Mouse (Mus musculus): Measurements from ENCODE around the gene Pigt. TPM values are rescaled to one million over a fixed set of nuclear protein-coding genes. Genes with fewer than 3 reads are reported as not detected.

The Pigt gene
- polyA plus RNA-seq, 1 experiment from 2014 or later, result 37.7 TPM

DNA sequence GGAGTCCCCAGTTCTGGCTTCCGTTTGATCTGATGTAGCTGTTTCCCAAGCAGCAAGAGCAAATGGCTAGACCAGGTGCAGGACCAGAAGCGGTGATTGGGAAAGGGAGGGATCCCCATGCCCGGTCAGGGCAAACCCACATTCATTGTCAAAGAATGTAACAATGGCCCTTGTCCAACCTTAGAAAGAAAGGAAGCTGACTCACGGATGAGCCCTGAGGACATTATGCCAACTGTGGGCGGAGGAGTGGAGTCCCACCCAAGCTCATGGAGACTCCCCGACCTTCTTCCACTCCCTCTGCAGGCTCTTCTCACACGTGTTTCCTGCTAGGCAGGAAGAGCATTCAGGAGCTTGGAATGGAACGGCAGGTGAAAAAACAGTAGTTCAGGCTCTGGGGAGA is 16.1 kb downstream of the Pigt start:
- H3K4me1 ChIP-seq, result no peaks in the 10 kb centered on the region
- ATAC-seq (ENCODE audit: insufficient number of reproducible peaks, insufficient read depth, low FRiP score, low TSS enrichment), result no peak
- no peak overlapping the region for H3K9ac ChIP-seq
- no peaks in the 10 kb centered on the region for H3K27me3 ChIP-seq
- no peak overlapping the region for H3K4me3 ChIP-seq
- 73% methylated on average over 8 of the region's 8 CpGs for WGBS
- H3K4me2 ChIP-seq (replicated peaks), result no peak overlapping the region
- 0 out of 2 replicates have a peak overlapping the region, but pooled peaks have one; percentile 13 for H3K27ac ChIP-seq
- no peaks in the 10 kb centered on the region for H3K9me3 ChIP-seq
- H3K36me3 ChIP-seq, result no peaks in the 10 kb centered on the region

GRCm38 (mm10) chr2:164514916-164515315 is 17.6 kb downstream of the Pigt start:
- Histone ChIP-seq H3K4me2 (replicated peaks) (no peak overlapping the region), H3K4me1 (no peaks in the 10 kb centered on the region), H3K9ac (no peak overlapping the region), H3K4me3 (no peak overlapping the region), H3K9me3 (no peaks in the 10 kb centered on the region), H3K36me3 (no peaks in the 10 kb centered on the region), H3K27me3 (no peaks in the 10 kb centered on the region), H3K27ac (no peak overlapping the region)
- no peak for ATAC-seq (ENCODE audit: insufficient number of reproducible peaks, insufficient read depth, low FRiP score, low TSS enrichment)
- 77% methylated on average over 3 of the region's 3 CpGs for WGBS

DNA sequence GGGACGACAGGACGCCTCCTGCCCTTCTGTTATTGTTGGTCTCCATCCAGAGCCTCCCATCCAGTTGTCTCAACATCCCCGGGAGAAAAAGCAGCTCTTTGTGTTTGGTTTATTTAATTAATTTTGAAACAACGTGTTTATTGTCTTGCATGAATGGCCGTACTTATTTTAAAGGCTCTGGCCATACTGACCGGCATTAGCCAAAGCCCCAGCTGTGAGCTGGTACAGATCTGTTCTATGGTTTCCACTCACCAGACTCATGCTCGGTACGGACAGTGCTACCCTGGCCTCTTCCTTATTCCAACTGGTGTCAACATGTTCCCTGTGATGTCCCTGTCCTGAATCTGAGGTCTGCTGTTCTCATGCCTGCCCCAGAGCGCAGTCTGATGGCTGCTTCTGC is 18.6 kb downstream of the Pigt start:
- no peak overlapping the region for H3K27ac ChIP-seq
- H3K36me3 ChIP-seq, result no peaks in the 10 kb centered on the region
- H3K4me3 ChIP-seq, result no peak overlapping the region
- no peaks in the 10 kb centered on the region for H3K27me3 ChIP-seq
- no peak for ATAC-seq (ENCODE audit: insufficient number of reproducible peaks, insufficient read depth, low FRiP score, low TSS enrichment)
- H3K4me1 ChIP-seq, result no peaks in the 10 kb centered on the region
- H3K9ac ChIP-seq, result no peak overlapping the region
- no peaks in the 10 kb centered on the region for H3K9me3 ChIP-seq
- no peak overlapping the region for H3K4me2 ChIP-seq (replicated peaks)
- WGBS, result 71% methylated on average over 9 of the region's 9 CpGs

DNA sequence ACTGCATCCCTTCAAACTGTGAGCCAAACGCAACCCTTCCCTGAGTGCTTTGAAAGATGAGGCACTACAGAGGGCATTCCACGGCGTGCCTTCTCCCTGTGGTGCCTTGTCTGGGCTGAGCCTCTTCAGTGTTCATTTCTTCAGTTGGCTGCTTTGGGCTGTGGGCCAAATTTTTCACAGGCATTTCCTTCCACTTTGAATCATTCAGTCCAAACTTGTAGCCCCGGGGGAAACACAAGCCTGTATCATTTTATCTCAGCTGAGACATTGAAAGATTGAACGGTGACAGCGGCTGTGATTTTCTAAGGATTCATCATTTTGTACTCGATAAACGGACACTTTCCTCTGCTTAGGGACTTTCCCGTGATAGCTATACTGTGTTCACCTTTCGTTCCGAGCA is 19.3 kb downstream of the Pigt start:
- Histone ChIP-seq H3K9ac (no peak overlapping the region), H3K27me3 (no peaks in the 10 kb centered on the region), H3K36me3 (no peaks in the 10 kb centered on the region), H3K4me2 (replicated peaks) (no peak overlapping the region), H3K4me3 (no peak overlapping the region), H3K4me1 (no peaks in the 10 kb centered on the region), H3K9me3 (no peaks in the 10 kb centered on the region), H3K27ac (no peak overlapping the region)
- 77% methylated on average over 11 of the region's 11 CpGs for WGBS
- no peak for ATAC-seq (ENCODE audit: insufficient number of reproducible peaks, insufficient read depth, low FRiP score, low TSS enrichment)

GRCm38 (mm10) chr2:164517485-164518221 is 20.3 kb downstream of the Pigt start:
- Histone ChIP-seq H3K27me3 (no peaks in the 10 kb centered on the region), H3K36me3 (no peaks in the 10 kb centered on the region), H3K27ac (peak overlapping the region; percentile 63; the same call in 1 of the 2 replicates), H3K4me3 (no peak overlapping the region), H3K4me2 (replicated peaks) (no peak overlapping the region), H3K9ac (no peak overlapping the region), H3K4me1 (peaks cover 3% of the 10 kb centered on the region; the same call in 1 of the 2 replicates), H3K9me3 (no peaks in the 10 kb centered on the region)
- ATAC-seq (ENCODE audit: insufficient number of reproducible peaks, insufficient read depth, low FRiP score, low TSS enrichment), result no peak
- WGBS, result 36% methylated on average over 9 of the region's 10 CpGs

- no peaks in the 10 kb centered on the region for H3K9me3 ChIP-seq
- no peak for ATAC-seq (ENCODE audit: insufficient number of reproducible peaks, insufficient read depth, low FRiP score, low TSS enrichment)
- H3K27ac ChIP-seq, result peak overlapping the region; percentile 63; the same call in 1 of the 2 replicates
- H3K36me3 ChIP-seq, result no peaks in the 10 kb centered on the region
- no peak overlapping the region for H3K4me3 ChIP-seq
- 54% methylated on average over 11 of the region's 11 CpGs for WGBS
- no peak overlapping the region for H3K4me2 ChIP-seq (replicated peaks)
- H3K9ac ChIP-seq, result no peak overlapping the region
- H3K27me3 ChIP-seq, result no peaks in the 10 kb centered on the region
- H3K4me1 ChIP-seq, result peaks cover 3% of the 10 kb centered on the region; the same call in 1 of the 2 replicates
These were observed 21.2 kb downstream of the Pigt start for GRCm38 (mm10) chr2:164518266-164519170.

DNA sequence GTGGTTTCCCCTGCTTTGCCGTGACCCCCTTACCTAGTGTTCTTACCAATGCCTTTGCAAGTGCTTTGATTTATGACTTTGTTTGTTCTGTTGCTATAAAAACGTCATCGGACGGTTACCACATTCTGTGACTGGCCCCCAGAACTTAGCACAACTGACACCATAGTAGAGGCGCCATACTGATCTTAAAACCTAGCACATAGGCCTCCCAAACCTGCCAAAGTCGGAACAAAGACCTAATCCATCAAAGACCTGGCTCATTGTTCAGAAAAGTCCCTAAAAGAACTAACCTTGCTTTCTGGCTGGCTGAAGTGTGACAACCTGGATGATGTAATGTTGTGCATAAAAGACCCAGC is 21.8 kb downstream of the Pigt start:
- Histone ChIP-seq H3K36me3 (no peaks in the 10 kb centered on the region), H3K27me3 (no peaks in the 10 kb centered on the region), H3K4me1 (peaks cover 3% of the 10 kb centered on the region; the same call in 1 of the 2 replicates), H3K9me3 (no peaks in the 10 kb centered on the region), H3K27ac (no peak overlapping the region), H3K9ac (no peak overlapping the region), H3K4me3 (no peak overlapping the region), H3K4me2 (replicated peaks) (no peak overlapping the region)
- no peak for ATAC-seq (ENCODE audit: insufficient number of reproducible peaks, insufficient read depth, low FRiP score, low TSS enrichment)
- 78% methylated on average over 6 of the region's 6 CpGs for WGBS

DNA sequence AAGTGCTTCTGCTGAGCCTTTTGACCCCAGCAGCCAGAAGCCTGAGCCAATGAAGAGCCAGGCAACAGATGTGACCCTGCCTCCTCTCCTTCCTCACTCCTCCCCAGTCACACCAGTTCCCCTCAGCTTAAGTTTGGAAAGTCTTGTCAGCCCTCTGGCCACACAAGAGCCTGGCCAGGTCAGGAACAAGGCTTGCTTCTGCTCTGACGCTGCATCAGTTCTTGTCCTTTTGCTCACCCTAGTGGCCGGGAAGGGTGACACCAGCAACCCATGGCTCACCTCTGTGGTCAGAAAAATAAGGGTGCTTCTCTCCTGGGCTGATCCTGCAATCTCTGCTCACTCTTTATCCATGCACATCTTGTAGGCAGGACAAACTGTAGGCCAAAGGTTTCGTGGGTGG is 23.5 kb downstream of the Pigt start:
- no peak for ATAC-seq (ENCODE audit: insufficient number of reproducible peaks, insufficient read depth, low FRiP score, low TSS enrichment)
- Histone ChIP-seq H3K27me3 (no peaks in the 10 kb centered on the region), H3K9me3 (no peaks in the 10 kb centered on the region), H3K27ac (no peak overlapping the region), H3K4me3 (no peak overlapping the region), H3K4me1 (peaks cover 3% of the 10 kb centered on the region; the same call in 1 of the 2 replicates), H3K9ac (no peak overlapping the region), H3K4me2 (replicated peaks) (no peak overlapping the region), H3K36me3 (no peaks in the 10 kb centered on the region)
- WGBS, result 16% methylated on average over 3 of the region's 3 CpGs

- peak overlapping the region; percentile 14; the same call in 1 of the 2 replicates for H3K4me2 ChIP-seq (replicated peaks)
- no peaks in the 10 kb centered on the region for H3K36me3 ChIP-seq
- no peak overlapping the region for H3K27ac ChIP-seq
- no peak overlapping the region for H3K9ac ChIP-seq
- peaks cover 5% of the 10 kb centered on the region; the same call in 1 of the 2 replicates for H3K9me3 ChIP-seq
- H3K4me1 ChIP-seq, result peaks cover 3% of the 10 kb centered on the region; the same call in 1 of the 2 replicates
- no peaks in the 10 kb centered on the region for H3K27me3 ChIP-seq
- 13% methylated on average over 11 of the region's 11 CpGs for WGBS
- ATAC-seq (ENCODE audit: insufficient number of reproducible peaks, insufficient read depth, low FRiP score, low TSS enrichment), result peak; percentile 79
- no peak overlapping the region for H3K4me3 ChIP-seq
These were observed 24.5 kb downstream of the Pigt start for GRCm38 (mm10) chr2:164521841-164522240.

DNA sequence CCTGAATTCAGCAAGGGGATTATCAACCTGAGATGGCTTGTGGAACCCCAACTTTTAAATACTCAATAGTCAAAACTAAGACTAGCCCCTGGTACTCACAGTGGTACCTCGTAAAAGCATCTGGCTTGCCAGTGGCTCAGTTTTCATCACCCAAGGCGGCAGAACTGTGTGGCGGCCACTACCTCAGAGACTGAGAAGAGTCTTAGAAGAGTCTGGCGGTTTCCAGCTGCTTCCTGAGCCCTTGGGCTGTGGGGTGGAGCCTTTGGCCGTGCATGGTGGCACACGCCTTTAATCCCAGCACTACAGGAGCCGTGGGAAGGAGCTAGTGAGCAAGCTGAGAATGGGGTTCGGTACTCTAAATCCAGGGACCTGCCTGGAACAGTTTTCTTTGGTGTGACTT is 25.0 kb downstream of the Pigt start:
- H3K4me2 ChIP-seq (replicated peaks), result no peak overlapping the region
- no peaks in the 10 kb centered on the region for H3K36me3 ChIP-seq

GRCm38 (mm10) chr2:164523301-164523773 is 26.0 kb downstream of the Pigt start:
- 84% methylated on average over 10 of the region's 10 CpGs for WGBS
- no peak for ATAC-seq (ENCODE audit: insufficient number of reproducible peaks, insufficient read depth, low FRiP score, low TSS enrichment)
- H3K27ac ChIP-seq, result no peak overlapping the region

More for the DNA sequence above, 25.0 kb downstream of the Pigt start:
- Histone ChIP-seq H3K4me1 (peaks cover 3% of the 10 kb centered on the region; the same call in 1 of the 2 replicates), H3K27me3 (no peaks in the 10 kb centered on the region), H3K9me3 (peaks cover 6% of the 10 kb centered on the region; the same call in 1 of the 2 replicates), H3K4me3 (no peak overlapping the region), H3K9ac (no peak overlapping the region), H3K27ac (no peak overlapping the region)
- WGBS, result 16% methylated on average over 8 of the region's 8 CpGs
- no peak for ATAC-seq (ENCODE audit: insufficient number of reproducible peaks, insufficient read depth, low FRiP score, low TSS enrichment)

More at GRCm38 (mm10) chr2:164523301-164523773, 26.0 kb downstream of the Pigt start:
- Histone ChIP-seq H3K9me3 (peaks cover 6% of the 10 kb centered on the region; the same call in 1 of the 2 replicates), H3K4me3 (no peak overlapping the region), H3K4me2 (replicated peaks) (no peak overlapping the region), H3K27me3 (no peaks in the 10 kb centered on the region), H3K36me3 (no peaks in the 10 kb centered on the region), H3K9ac (no peak overlapping the region), H3K4me1 (peaks cover 3% of the 10 kb centered on the region; the same call in 1 of the 2 replicates)

Data from embryonic facial prominence, embryonic 12.5 days (tissue).